Mouse (Mus musculus): ENCODE data around the gene Ovca2. TPM values are rescaled to one million over a fixed set of nuclear protein-coding genes. Genes with fewer than 3 reads are reported as not detected.
"Not testable (repeated sequence)": the region's sequence is repeated elsewhere in the genome, so short reads cannot be mapped to it uniquely, and the experiment has no call there.

The Ovca2 gene
- total RNA-seq, 2 experiments from 2014 or later: 8.1 to 8.7 TPM

- peak; percentile 64 for DNase-seq
Measured at GRCm38 (mm10) chr11:75194850-75195461, 16.3 kb upstream of the Ovca2 start.

GRCm38 (mm10) chr11:75194121-75194849 is 15.7 kb upstream of the Ovca2 start:
- peak; percentile 57 for DNase-seq

- peak; percentile 76 for DNase-seq
Measured at GRCm38 (mm10) chr11:75193256-75194071, 14.8 kb upstream of the Ovca2 start, which contains the start of gene Rtn4rl1. Rtn4rl1 (plus strand) TSS chr11:75193783.

GRCm38 (mm10) chr11:75192336-75193214 is 13.9 kb upstream of the Ovca2 start:
- peak; percentile 88 for DNase-seq

GRCm38 (mm10) chr11:75191841-75192240 is 13.2 kb upstream of the Ovca2 start:
- DNase-seq: no peak

- no peak for DNase-seq
Measured at GRCm38 (mm10) chr11:75190905-75191441, 12.3 kb upstream of the Ovca2 start, which contains the start of gene Dph1. Dph1 (minus strand) TSS chr11:75191241.

GRCm38 (mm10) chr11:75190371-75190724 is 11.7 kb upstream of the Ovca2 start:
- peak; percentile 85 for DNase-seq

- no peak for DNase-seq
Measured at GRCm38 (mm10) chr11:75189713-75190370, 11.2 kb upstream of the Ovca2 start.

- no peak for DNase-seq
Measured at GRCm38 (mm10) chr11:75184986-75185385, 6.4 kb upstream of the Ovca2 start.

- DNase-seq: no peak
Measured at GRCm38 (mm10) chr11:75184573-75184972, 5.9 kb upstream of the Ovca2 start.

- no peak for DNase-seq
Measured at GRCm38 (mm10) chr11:75183917-75184570, 5.4 kb upstream of the Ovca2 start.

GRCm38 (mm10) chr11:75178011-75178410 is 624 bp downstream of the Ovca2 start:
- DNase-seq: no peak

GRCm38 (mm10) chr11:75174574-75174973 is 4.1 kb downstream of the Ovca2 start:
- DNase-seq: not testable (repeated sequence)

GRCm38 (mm10) chr11:75173799-75174165 is 4.9 kb downstream of the Ovca2 start:
- DNase-seq: no peak

- peak; percentile 91 for DNase-seq
Measured at GRCm38 (mm10) chr11:75173095-75173798, 5.4 kb downstream of the Ovca2 start.

- DNase-seq: peak; percentile 45
Measured at GRCm38 (mm10) chr11:75172151-75173094, 6.2 kb downstream of the Ovca2 start.

- no peak for DNase-seq
Measured at GRCm38 (mm10) chr11:75171186-75171865, 7.3 kb downstream of the Ovca2 start.

- DNase-seq: peak; percentile 95
Measured at GRCm38 (mm10) chr11:75170136-75170751, 8.4 kb downstream of the Ovca2 start.
